Mouse (Mus musculus): ENCODE measurements around the gene Camta1. TPM values are rescaled to one million over a fixed set of nuclear protein-coding genes. Genes with fewer than 3 reads are reported as not detected.
A peak's percentile ranks its signal among the peaks of the same experiment; 100 is the strongest.

Camta1 gene
- polyA plus RNA-seq, 1 experiment from 2014 or later = 206 TPM

DNA sequence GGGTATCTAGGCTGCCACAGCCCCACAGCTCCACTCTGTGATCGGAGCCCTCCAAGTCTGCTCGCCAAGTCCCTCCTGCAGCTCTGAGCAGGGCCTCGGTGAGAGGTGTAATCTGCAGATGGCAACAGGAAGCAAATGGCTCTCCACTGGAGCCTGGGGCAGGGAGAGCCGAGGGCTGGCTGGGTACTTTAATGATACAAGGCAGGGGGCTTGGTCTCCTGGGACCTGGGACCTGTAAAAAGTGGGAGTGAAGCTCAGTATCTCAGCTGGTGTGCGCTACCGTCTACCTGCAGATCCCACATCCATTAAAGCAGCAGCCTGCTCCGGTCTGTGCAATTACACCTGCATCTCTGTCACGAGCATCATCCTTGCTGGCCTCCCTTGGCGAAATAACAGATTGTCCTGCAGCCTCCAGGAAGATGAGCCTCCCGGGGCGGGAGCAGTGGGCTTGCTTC is 555.3 kb downstream of the Camta1 start:
- Histone ChIP-seq H3K4me1 (ENCODE audit: control insufficient read depth, insufficient read depth, low read length) (peaks cover 23% of the 10 kb centered on the region), H3K4me3 (ENCODE audit: low read depth, low read length) (no peak overlapping the region), H3K9me3 (ENCODE audit: control insufficient read depth, low read length) (no peaks in the 10 kb centered on the region), H3K27me3 (ENCODE audit: control insufficient read depth, insufficient read depth, low read length) (no peaks in the 10 kb centered on the region), H3K9ac (replicated peaks; ENCODE audit: low read depth, low read length) (no peak overlapping the region), H3K4me2 (ENCODE audit: low read depth, low read length) (no peak overlapping the region), H3K36me3 (ENCODE audit: control insufficient read depth, insufficient read depth, low read length) (no peaks in the 10 kb centered on the region), H3K27ac (ENCODE audit: low read depth, low read length) (peak overlapping the region; percentile 3; the same call in 1 of the 2 replicates)
- 43% methylated on average over 11 of the region's 11 CpGs for WGBS
- no peak for ATAC-seq (ENCODE audit: low read depth)

DNA sequence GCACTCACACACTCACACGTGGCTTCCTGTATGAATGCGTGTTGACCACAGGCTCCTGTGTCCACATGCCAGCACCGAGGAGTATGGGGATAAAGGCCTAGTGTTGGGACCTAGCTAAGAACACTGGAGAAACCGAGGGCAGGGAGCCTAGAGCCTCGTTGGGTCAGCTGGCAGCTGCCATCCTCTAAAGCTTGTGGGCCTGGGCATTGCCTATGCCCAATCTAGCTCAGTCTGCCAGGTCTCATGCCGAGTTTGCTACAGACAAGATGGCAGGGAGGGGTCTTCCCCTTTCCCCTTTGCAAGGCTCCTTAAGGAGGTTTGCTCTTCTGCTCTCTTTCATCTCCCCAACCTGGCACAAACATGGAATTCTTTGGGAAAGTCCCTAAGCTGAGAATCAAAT is 555.9 kb downstream of the Camta1 start:
- Histone ChIP-seq H3K27ac (ENCODE audit: low read depth, low read length) (peak overlapping the region; percentile 3; the same call in 1 of the 2 replicates), H3K4me3 (ENCODE audit: low read depth, low read length) (no peak overlapping the region), H3K4me2 (ENCODE audit: low read depth, low read length) (no peak overlapping the region), H3K9ac (replicated peaks; ENCODE audit: low read depth, low read length) (no peak overlapping the region), H3K4me1 (ENCODE audit: control insufficient read depth, insufficient read depth, low read length) (peaks cover 19% of the 10 kb centered on the region), H3K9me3 (ENCODE audit: control insufficient read depth, low read length) (no peaks in the 10 kb centered on the region), H3K36me3 (ENCODE audit: control insufficient read depth, insufficient read depth, low read length) (no peaks in the 10 kb centered on the region), H3K27me3 (ENCODE audit: control insufficient read depth, insufficient read depth, low read length) (no peaks in the 10 kb centered on the region)
- 85% methylated on average over 6 of the region's 6 CpGs for WGBS
- ATAC-seq (ENCODE audit: low read depth) = no peak

DNA sequence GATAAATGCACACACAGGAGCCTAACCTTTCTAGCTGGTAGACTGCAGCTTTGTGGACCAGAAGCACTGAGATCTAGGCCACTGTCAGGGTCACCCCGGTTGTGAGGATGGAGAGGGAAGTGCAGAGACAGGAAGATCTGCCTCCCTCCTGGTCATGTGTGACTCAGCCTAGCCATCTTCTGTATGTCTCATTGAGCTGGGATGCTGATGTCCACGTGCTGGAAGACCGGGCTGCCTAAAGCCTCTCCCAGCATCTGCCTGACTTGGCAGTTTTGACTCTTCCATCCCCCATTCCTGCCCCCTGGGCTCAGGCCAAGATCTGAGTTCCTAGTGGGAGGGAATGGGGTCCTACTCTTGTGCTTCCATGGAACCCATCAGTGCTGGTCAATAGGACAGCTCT is 557.7 kb downstream of the Camta1 start:
- Histone ChIP-seq H3K27ac (ENCODE audit: low read depth, low read length) (no peak overlapping the region), H3K4me2 (ENCODE audit: low read depth, low read length) (no peak overlapping the region), H3K36me3 (ENCODE audit: control insufficient read depth, insufficient read depth, low read length) (no peaks in the 10 kb centered on the region), H3K9ac (replicated peaks; ENCODE audit: low read depth, low read length) (no peak overlapping the region), H3K27me3 (ENCODE audit: control insufficient read depth, insufficient read depth, low read length) (no peaks in the 10 kb centered on the region), H3K4me3 (ENCODE audit: low read depth, low read length) (no peak overlapping the region), H3K4me1 (ENCODE audit: control insufficient read depth, insufficient read depth, low read length) (peaks cover 11% of the 10 kb centered on the region; the same call in 1 of the 2 replicates), H3K9me3 (ENCODE audit: control insufficient read depth, low read length) (no peaks in the 10 kb centered on the region)
- 85% methylated on average over 3 of the region's 3 CpGs for WGBS
- no peak for ATAC-seq (ENCODE audit: low read depth)

DNA sequence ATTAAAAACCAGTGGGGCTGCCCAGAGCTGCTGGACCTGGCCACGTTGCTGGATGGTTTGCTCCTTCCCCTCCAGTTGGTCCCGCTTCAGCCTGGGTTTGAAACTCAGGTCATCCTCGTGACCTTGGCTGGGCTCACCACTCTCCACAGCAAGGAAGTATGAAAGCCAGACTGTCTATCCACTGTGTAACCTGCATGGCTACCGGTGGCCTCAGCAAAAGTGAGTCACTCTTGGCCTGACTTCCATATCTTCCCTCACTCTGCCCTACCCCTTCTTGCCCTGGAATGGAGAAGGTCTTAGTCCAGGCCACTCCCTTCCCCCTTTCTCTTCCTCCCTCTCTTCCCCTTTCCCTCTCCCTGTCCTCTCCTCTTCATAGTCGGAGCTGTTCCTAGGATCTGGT is 558.2 kb downstream of the Camta1 start:
- no peak overlapping the region for H3K4me3 ChIP-seq (ENCODE audit: low read depth, low read length)
- no peak overlapping the region for H3K27ac ChIP-seq (ENCODE audit: low read depth, low read length)
- WGBS = 82% methylated on average over 5 of the region's 5 CpGs
- H3K36me3 ChIP-seq (ENCODE audit: control insufficient read depth, insufficient read depth, low read length) = no peaks in the 10 kb centered on the region
- no peaks in the 10 kb centered on the region for H3K27me3 ChIP-seq (ENCODE audit: control insufficient read depth, insufficient read depth, low read length)
- H3K9me3 ChIP-seq (ENCODE audit: control insufficient read depth, low read length) = no peaks in the 10 kb centered on the region
- H3K9ac ChIP-seq (replicated peaks; ENCODE audit: low read depth, low read length) = no peak overlapping the region
- H3K4me2 ChIP-seq (ENCODE audit: low read depth, low read length) = no peak overlapping the region
- no peak for ATAC-seq (ENCODE audit: low read depth)
- H3K4me1 ChIP-seq (ENCODE audit: control insufficient read depth, insufficient read depth, low read length) = peaks cover 11% of the 10 kb centered on the region; the same call in 1 of the 2 replicates

DNA sequence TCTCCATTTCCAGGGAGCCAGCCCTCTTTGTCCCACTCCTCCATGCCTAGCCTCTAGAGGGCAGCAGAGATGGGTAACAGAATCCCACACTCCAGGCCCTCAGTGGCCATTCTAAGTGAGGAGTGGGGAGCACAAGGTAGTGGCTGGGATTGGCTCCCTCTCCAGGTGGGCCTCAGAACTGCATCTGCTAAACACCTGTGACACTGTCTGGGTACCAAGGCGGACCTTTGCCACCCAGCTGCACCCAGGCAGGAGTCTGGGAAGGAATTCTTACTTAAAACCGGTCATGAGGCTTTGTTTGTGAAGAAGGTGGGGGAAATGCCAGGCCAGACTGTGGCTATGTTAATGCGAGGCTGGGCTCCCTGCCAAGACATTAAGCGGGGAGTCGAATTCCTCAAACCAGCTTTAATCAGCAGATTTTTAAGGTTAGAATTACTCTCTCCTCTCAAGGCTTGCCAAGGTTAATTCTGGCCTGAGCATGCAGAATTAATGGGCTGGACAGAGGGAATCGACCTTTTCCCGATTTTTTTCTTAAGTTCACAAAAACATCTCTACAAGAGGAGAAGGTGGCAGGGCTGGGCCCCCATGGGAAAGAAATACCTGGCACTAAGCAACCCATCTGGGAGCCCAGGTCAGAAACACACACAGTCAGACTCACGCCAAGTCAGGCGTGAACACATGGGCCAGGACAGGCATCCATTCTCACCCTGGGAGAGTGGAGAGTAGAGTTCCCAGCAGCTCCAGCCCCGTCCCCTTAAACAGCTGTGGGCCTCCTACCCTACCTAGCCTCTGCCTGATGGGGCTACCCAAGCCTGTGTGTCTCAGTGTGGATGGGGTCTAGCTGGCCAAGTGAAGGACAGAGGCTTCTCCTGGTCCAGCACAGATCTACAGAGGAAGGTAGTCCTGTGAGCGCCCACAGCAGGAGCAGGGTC is 559.2 kb downstream of the Camta1 start:
- Histone ChIP-seq H3K4me3 (ENCODE audit: low read depth, low read length) (no peak overlapping the region), H3K9ac (replicated peaks; ENCODE audit: low read depth, low read length) (no peak overlapping the region), H3K36me3 (ENCODE audit: control insufficient read depth, insufficient read depth, low read length) (no peaks in the 10 kb centered on the region), H3K4me2 (ENCODE audit: low read depth, low read length) (no peak overlapping the region), H3K4me1 (ENCODE audit: control insufficient read depth, insufficient read depth, low read length) (peaks cover 11% of the 10 kb centered on the region; the same call in 1 of the 2 replicates), H3K27ac (ENCODE audit: low read depth, low read length) (peak overlapping the region; percentile 65), H3K27me3 (ENCODE audit: control insufficient read depth, insufficient read depth, low read length) (no peaks in the 10 kb centered on the region), H3K9me3 (ENCODE audit: control insufficient read depth, low read length) (no peaks in the 10 kb centered on the region)
- 43% methylated on average over 11 of the region's 11 CpGs for WGBS
- peak; percentile 59 for ATAC-seq (ENCODE audit: low read depth)

DNA sequence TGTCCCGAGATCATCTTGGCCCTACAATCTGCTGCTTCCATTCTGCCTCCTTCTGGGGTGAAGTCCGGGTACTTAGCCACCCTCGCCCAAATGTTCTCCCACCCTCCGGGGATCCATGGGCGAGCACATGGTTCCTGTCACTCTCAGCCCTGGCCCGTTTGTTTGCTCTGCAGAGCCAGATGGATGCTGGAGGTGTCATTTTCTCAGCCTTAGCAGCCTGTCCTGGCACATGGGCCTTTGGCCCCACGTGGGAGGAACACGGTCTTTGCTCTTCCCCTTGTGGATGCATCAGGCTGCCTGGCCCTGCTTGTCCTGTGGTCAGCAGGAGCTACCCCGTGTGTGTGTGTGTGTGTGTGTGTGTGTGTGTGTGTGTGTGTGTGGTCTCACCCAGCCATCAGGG is 560.3 kb downstream of the Camta1 start:
- no peak overlapping the region for H3K27ac ChIP-seq (ENCODE audit: low read depth, low read length)
- 55% methylated on average over 9 of the region's 9 CpGs for WGBS
- ATAC-seq (ENCODE audit: low read depth) = no peak

DNA sequence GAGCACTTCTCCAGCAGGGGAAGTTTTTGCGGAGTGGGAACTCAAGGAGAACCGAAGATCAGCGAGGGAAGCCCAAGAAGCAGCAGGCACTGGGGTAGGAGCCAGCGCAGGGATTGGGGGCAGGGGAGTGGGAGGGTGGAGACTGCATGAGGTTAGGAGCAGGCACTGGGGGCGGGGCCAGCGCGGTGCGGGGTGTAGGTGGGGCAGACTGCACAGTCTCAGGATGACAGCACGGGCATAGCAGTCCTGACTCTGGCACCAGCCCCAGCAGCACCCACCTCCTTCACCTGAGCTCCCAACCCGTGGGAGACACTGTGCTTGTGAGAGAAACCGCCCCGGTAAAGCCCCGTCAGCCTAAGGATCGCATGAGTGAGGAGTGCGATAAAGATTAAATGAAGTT is 561.0 kb downstream of the Camta1 start:
- Histone ChIP-seq H3K27me3 (ENCODE audit: control insufficient read depth, insufficient read depth, low read length) (no peaks in the 10 kb centered on the region), H3K4me3 (ENCODE audit: low read depth, low read length) (no peak overlapping the region), H3K27ac (ENCODE audit: low read depth, low read length) (no peak overlapping the region), H3K4me2 (ENCODE audit: low read depth, low read length) (no peak overlapping the region), H3K36me3 (ENCODE audit: control insufficient read depth, insufficient read depth, low read length) (no peaks in the 10 kb centered on the region), H3K9ac (replicated peaks; ENCODE audit: low read depth, low read length) (no peak overlapping the region), H3K4me1 (ENCODE audit: control insufficient read depth, insufficient read depth, low read length) (peaks cover 8% of the 10 kb centered on the region; the same call in 1 of the 2 replicates), H3K9me3 (ENCODE audit: control insufficient read depth, low read length) (no peaks in the 10 kb centered on the region)
- WGBS = 16% methylated on average over 15 of the region's 15 CpGs
- ATAC-seq (ENCODE audit: low read depth) = 0 out of 2 replicates have a peak, but pooled peaks have one; percentile 28

More for the DNA sequence above, 560.3 kb downstream of the Camta1 start:
- Histone ChIP-seq H3K27me3 (ENCODE audit: control insufficient read depth, insufficient read depth, low read length) (no peaks in the 10 kb centered on the region), H3K9me3 (ENCODE audit: control insufficient read depth, low read length) (no peaks in the 10 kb centered on the region), H3K4me1 (ENCODE audit: control insufficient read depth, insufficient read depth, low read length) (peaks cover 11% of the 10 kb centered on the region; the same call in 1 of the 2 replicates), H3K9ac (replicated peaks; ENCODE audit: low read depth, low read length) (no peak overlapping the region), H3K36me3 (ENCODE audit: control insufficient read depth, insufficient read depth, low read length) (no peaks in the 10 kb centered on the region), H3K4me3 (ENCODE audit: low read depth, low read length) (no peak overlapping the region), H3K4me2 (ENCODE audit: low read depth, low read length) (no peak overlapping the region)

DNA sequence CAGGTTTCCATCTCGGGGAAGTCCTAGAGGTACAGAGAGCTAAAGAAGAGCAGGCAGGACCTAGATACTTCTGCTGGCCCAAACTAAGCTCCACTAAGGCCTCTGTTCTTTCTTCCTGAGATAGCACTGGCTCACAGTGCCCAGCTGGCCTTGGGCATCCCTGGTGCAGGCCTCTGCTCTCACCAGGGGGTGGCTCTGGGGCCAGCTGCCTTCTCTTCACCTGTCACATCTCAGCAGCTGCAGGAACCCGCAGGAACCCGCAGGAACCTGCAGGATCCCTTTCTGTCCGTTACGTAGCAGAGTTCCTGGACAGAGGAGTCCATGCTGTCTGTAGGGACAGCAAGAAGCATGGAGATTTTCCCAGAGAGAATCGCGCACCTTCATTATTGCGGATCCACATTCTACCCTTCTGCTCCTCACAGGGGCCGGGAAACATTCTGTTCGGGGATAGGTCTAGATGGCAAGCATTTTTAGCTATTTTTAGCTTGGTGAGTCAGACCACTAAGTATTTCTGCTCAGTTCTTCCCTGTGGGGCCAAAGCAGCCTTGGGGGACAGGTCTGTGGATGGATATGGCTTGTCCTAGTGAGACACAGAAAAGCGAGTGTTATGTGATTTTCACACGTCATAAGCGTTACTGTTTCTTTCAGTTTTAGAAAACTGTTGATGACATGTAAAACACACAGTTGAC is 566.0 kb downstream of the Camta1 start:
- Histone ChIP-seq H3K27me3 (ENCODE audit: control insufficient read depth, insufficient read depth, low read length) (no peaks in the 10 kb centered on the region), H3K9ac (replicated peaks; ENCODE audit: low read depth, low read length) (0 out of 2 replicates have a peak overlapping the region, but pooled peaks have one; percentile 3), H3K4me3 (ENCODE audit: low read depth, low read length) (no peak overlapping the region), H3K36me3 (ENCODE audit: control insufficient read depth, insufficient read depth, low read length) (no peaks in the 10 kb centered on the region), H3K4me2 (ENCODE audit: low read depth, low read length) (no peak overlapping the region), H3K4me1 (ENCODE audit: control insufficient read depth, insufficient read depth, low read length) (no peaks in the 10 kb centered on the region), H3K27ac (ENCODE audit: low read depth, low read length) (no peak overlapping the region), H3K9me3 (ENCODE audit: control insufficient read depth, low read length) (no peaks in the 10 kb centered on the region)
- no peak for ATAC-seq (ENCODE audit: low read depth)
- WGBS = 84% methylated on average over 13 of the region's 13 CpGs
